Mouse (Mus musculus): Measurements from ENCODE around the gene 1810009A15Rik. TPM values are rescaled to one million over a fixed set of nuclear protein-coding genes. Genes with fewer than 3 reads are reported as not detected.
A peak's percentile ranks its signal among the peaks of the same experiment; 100 is the strongest.

1810009A15Rik gene
- polyA plus RNA-seq, 1 experiment from 2014 or later: 82.8 TPM

DNA sequence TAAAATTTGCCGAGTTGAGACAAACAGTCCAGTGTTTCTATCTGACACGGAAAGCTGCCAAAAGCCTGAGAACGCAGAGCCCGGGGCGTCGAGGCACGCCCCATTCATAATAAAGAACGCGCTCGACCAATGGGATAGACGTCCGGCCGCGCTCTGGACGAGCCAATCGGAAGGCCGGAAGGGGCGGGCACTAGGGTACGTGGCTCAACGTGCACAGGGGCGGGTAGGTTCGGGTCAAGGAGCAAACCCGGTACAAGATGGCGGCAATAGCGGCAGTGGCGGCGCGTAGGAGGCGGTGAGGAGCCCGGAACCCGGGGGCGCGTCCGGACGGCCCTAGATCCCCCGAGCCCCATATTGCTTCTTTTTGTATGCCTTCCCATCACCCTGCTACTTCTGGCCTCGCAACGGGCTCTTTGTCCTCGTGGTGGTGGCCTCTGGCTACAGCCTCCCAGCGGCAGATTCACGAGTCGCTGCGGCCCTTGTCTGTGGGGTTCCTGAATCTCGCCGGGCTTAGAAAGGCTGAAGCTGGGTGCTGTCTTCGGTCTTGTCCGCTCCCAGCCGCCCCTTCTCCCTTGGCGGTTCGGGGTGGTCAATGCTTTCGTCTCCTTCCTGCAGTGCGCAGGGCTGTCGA, 9.3 kb downstream of the 1810009A15Rik start, which contains the start of gene Ganab:
Gene Ganab, plus strand, starts transcription at position 207 of the 631 bp plus-strand sequence.
- Histone ChIP-seq H3K36me3 (peaks cover 37% of the 10 kb centered on the region), H3K4me2 (replicated peaks) (peak within 1 kb of the TSS; percentile 61), H3K4me1 (peaks cover 38% of the 10 kb centered on the region), H3K9ac (peak within 1 kb of the TSS; percentile 92), H3K27me3 (no peaks in the 10 kb centered on the region), H3K4me3 (replicated peaks) (peak within 1 kb of the TSS; percentile 81), H3K9me3 (replicated peaks) (no peaks in the 10 kb centered on the region), H3K27ac (replicated peaks) (peak within 1 kb of the TSS; percentile 92)
- peak; percentile 98 for ATAC-seq (ENCODE audit: insufficient number of reproducible peaks, low FRiP score, low TSS enrichment, low read depth)
- whole genome bisulfite sequencing: under 1% methylated on average over 53 of the region's 53 CpGs

DNA sequence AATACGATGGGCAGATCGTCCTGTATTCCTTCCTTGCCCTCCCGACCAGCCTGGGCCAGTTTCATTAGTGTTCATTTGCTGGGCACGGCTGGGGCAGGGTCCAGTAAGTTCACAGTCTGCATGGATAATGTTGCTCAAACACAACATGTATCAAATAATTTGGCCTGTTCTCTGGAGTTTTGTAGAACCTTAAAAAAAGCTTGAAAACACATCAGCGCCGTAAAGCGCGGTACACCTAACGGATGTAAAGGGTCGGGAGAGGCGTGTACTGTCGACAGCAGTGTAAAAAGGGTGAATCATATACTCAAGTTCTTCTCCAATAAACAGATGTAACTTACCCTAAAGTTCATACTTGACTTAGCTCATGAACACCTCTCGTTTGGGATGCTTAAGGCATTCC, 9.9 kb downstream of the 1810009A15Rik start:
- peak overlapping the region; percentile 81 for H3K4me3 ChIP-seq (replicated peaks)
- H3K36me3 ChIP-seq: peaks cover 42% of the 10 kb centered on the region
- H3K9ac ChIP-seq: peak overlapping the region; percentile 92
- H3K27ac ChIP-seq (replicated peaks): peak overlapping the region; percentile 92
- H3K27me3 ChIP-seq: no peaks in the 10 kb centered on the region
- H3K9me3 ChIP-seq (replicated peaks): no peaks in the 10 kb centered on the region
- no peak for ATAC-seq (ENCODE audit: insufficient number of reproducible peaks, low FRiP score, low TSS enrichment, low read depth)
- 3% methylated on average over 13 of the region's 13 CpGs for WGBS
- H3K4me1 ChIP-seq: peaks cover 36% of the 10 kb centered on the region
- peak overlapping the region; percentile 61 for H3K4me2 ChIP-seq (replicated peaks)

DNA sequence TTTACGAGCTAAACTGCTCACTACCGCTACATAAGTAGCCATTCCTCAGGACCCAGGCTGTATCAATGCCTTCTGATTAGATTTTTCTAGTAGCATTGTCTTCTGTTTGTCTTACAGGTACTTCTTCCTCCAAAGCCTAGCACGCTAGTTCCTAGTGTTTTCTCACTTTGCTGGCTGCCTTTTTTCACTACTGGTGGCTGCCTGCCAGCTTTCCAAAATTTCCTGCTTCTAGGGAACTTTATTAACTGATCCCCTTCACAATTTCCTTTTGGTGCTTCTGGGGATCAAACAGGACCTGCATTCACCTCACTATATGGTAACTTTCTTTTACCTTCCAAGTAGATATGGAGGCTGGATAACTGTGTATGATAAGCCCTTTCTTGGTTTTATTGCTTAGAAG, 10.4 kb downstream of the 1810009A15Rik start:
- Histone ChIP-seq H3K27ac (replicated peaks) (no peak overlapping the region), H3K4me2 (replicated peaks) (peak overlapping the region; percentile 61), H3K4me3 (replicated peaks) (peak overlapping the region; percentile 81), H3K36me3 (peaks cover 46% of the 10 kb centered on the region), H3K27me3 (no peaks in the 10 kb centered on the region), H3K9ac (peak overlapping the region; percentile 92), H3K9me3 (replicated peaks) (no peaks in the 10 kb centered on the region), H3K4me1 (peaks cover 31% of the 10 kb centered on the region)
- 50% methylated on average over 3 of the region's 3 CpGs for WGBS
- ATAC-seq (ENCODE audit: insufficient number of reproducible peaks, low FRiP score, low TSS enrichment, low read depth): no peak

DNA sequence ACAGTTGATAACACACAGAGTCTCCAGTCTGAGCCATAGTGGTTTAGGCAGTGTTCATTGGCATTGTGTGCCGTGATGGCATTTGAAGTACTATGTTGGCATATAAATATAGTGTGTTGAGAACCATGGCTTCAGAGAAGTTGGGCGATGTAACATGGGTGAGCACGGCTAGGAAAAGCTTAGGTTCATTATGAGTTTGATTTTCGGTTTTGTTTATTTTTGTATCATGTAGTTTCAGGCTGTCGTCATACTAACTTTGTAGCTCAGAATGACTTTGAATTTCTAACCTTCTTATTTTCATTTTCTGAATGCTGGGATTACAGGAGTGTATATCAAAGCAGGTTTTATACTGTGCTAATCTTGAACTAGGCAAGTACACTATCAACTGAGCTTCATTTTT, 14.8 kb downstream of the 1810009A15Rik start:
- 90% methylated on average over 5 of the region's 5 CpGs for WGBS
- H3K36me3 ChIP-seq: peaks cover 63% of the 10 kb centered on the region
- no peak overlapping the region for H3K9ac ChIP-seq
- H3K27me3 ChIP-seq: no peaks in the 10 kb centered on the region
- no peaks in the 10 kb centered on the region for H3K9me3 ChIP-seq (replicated peaks)
- H3K4me1 ChIP-seq: peaks cover 10% of the 10 kb centered on the region
- H3K4me3 ChIP-seq (replicated peaks): no peak overlapping the region
- no peak overlapping the region for H3K27ac ChIP-seq (replicated peaks)
- H3K4me2 ChIP-seq (replicated peaks): no peak overlapping the region
- ATAC-seq (ENCODE audit: insufficient number of reproducible peaks, low FRiP score, low TSS enrichment, low read depth): no peak

DNA sequence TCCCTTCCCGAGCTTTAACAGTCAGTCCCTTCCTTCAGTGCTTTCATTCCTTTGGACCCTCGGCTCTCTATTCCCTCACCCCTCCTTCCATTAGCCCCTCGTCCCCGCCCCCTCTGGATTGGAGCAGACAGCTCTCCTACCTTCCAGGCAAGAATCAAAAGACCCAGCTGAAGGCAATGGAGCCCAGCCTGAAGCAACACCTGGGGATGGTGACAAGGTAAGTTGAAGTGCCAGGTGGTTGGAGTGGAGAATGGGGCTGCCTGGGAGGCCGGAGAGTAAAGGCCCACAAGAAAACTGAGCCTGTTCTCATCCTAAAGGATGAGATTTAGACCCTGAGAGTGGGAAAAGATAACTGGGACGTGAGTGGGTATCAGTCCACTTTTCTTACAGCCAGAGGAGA, 19.9 kb downstream of the 1810009A15Rik start:
- H3K9me3 ChIP-seq (replicated peaks): no peaks in the 10 kb centered on the region
- no peak overlapping the region for H3K4me3 ChIP-seq (replicated peaks)
- no peaks in the 10 kb centered on the region for H3K4me1 ChIP-seq
- peaks cover 94% of the 10 kb centered on the region for H3K36me3 ChIP-seq
- H3K27me3 ChIP-seq: no peaks in the 10 kb centered on the region
- H3K27ac ChIP-seq (replicated peaks): no peak overlapping the region
- H3K9ac ChIP-seq: no peak overlapping the region
- WGBS: 89% methylated on average over 6 of the region's 6 CpGs
- no peak overlapping the region for H3K4me2 ChIP-seq (replicated peaks)
- ATAC-seq (ENCODE audit: insufficient number of reproducible peaks, low FRiP score, low TSS enrichment, low read depth): no peak

DNA sequence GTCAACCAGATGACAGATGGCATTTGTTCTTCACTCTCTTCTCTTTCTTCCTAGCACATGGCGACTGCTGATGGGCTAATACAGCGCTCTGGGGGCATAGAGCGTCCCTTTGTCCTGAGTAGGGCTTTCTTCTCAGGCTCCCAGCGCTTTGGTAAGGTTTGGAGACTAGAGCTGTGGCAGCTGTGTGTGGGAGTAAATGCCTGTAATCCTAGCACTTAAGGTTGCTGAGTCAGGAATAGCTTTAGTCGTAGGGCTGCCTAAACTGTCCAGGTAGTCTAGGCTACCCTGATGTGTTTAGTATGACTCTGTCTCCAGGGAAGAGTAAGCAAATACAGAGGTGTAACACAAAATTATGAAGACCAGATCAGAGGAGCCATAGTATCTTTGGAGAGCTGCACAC, 23.2 kb downstream of the 1810009A15Rik start:
- no peak overlapping the region for H3K4me3 ChIP-seq (replicated peaks)
- no peak overlapping the region for H3K4me2 ChIP-seq (replicated peaks)
- H3K27ac ChIP-seq (replicated peaks): no peak overlapping the region
- no peaks in the 10 kb centered on the region for H3K9me3 ChIP-seq (replicated peaks)
- 93% methylated on average over 5 of the region's 5 CpGs for WGBS
- H3K4me1 ChIP-seq: no peaks in the 10 kb centered on the region
- peaks cover 100% of the 10 kb centered on the region for H3K36me3 ChIP-seq
- H3K9ac ChIP-seq: no peak overlapping the region
- no peaks in the 10 kb centered on the region for H3K27me3 ChIP-seq
- ATAC-seq (ENCODE audit: insufficient number of reproducible peaks, low FRiP score, low TSS enrichment, low read depth): no peak

DNA sequence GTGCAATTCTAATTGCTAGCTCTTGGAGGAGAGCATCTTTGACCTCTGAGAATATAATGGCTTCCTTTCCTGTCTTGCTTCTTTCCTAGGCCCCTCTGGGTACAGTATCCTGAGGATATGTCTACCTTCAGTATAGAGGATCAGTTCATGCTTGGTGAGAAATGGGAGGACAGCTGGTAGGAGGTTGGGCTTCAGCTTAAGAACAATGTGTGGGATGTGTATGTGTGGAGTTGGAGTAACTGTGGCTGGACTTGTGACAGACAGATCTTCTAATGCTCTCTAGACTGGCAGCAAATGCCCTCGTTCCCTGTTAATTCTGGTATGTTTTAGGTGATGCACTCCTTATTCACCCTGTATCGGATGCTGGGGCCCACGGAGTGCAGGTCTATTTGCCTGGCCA, 25.6 kb downstream of the 1810009A15Rik start:
- no peak for ATAC-seq (ENCODE audit: insufficient number of reproducible peaks, low FRiP score, low TSS enrichment, low read depth)
- H3K4me1 ChIP-seq: no peaks in the 10 kb centered on the region
- H3K9me3 ChIP-seq (replicated peaks): no peaks in the 10 kb centered on the region
- WGBS: 92% methylated on average over 3 of the region's 3 CpGs
- no peak overlapping the region for H3K27ac ChIP-seq (replicated peaks)
- H3K36me3 ChIP-seq: peaks cover 80% of the 10 kb centered on the region
- no peak overlapping the region for H3K9ac ChIP-seq
- H3K4me3 ChIP-seq (replicated peaks): no peak overlapping the region
- no peaks in the 10 kb centered on the region for H3K27me3 ChIP-seq
- H3K4me2 ChIP-seq (replicated peaks): no peak overlapping the region

DNA sequence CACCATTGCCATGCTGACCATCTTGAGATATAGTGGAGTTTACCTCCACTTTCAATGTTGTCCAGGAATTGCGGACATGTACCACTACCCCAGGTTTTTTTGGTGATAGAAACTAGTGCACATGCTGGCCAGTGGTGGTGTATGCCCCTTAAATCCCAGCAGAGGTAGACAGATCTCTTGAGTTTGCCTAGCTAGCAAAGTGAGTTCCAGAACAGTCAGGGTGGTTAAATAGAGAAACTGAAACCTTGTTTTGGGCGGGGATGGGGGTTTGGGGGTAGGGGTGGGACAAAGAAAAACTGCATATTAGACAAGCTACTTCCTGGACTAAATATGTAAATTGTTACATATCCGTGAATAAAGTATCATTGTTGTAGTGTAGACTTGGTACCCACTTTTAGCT, 30.3 kb downstream of the 1810009A15Rik start:
- Histone ChIP-seq H3K4me3 (replicated peaks) (no peak overlapping the region), H3K27me3 (no peaks in the 10 kb centered on the region), H3K36me3 (peaks cover 34% of the 10 kb centered on the region), H3K9ac (no peak overlapping the region), H3K4me1 (peaks cover 20% of the 10 kb centered on the region), H3K27ac (replicated peaks) (no peak overlapping the region), H3K4me2 (replicated peaks) (no peak overlapping the region), H3K9me3 (replicated peaks) (no peaks in the 10 kb centered on the region)
- 89% methylated on average over 3 of the region's 3 CpGs for WGBS
- ATAC-seq (ENCODE audit: insufficient number of reproducible peaks, low FRiP score, low TSS enrichment, low read depth): no peak

DNA sequence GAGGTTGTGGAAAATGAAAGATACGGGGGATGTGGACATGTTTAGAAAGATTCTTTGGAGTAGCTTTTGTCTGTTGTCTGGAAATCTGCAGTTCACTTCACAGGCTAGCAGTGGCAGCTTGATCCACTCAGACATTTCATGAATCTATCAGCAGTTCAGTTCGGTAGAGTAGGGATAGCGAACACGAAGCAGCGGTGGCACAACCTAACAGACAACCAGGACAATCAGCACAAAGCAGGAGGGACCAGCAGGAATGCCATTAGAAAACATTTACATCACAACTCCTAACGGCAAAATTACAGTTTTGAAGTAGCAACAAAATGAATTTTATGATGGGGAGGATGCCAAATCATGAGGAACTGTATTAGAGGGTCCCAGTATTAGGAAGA, 31.0 kb downstream of the 1810009A15Rik start:
- Histone ChIP-seq H3K27ac (replicated peaks) (peak overlapping the region; percentile 94), H3K9me3 (replicated peaks) (no peaks in the 10 kb centered on the region), H3K36me3 (peaks cover 28% of the 10 kb centered on the region), H3K4me1 (peaks cover 20% of the 10 kb centered on the region), H3K27me3 (no peaks in the 10 kb centered on the region), H3K4me3 (replicated peaks) (peak overlapping the region; percentile 82), H3K4me2 (replicated peaks) (peak overlapping the region; percentile 75), H3K9ac (peak overlapping the region; percentile 76)
- ATAC-seq (ENCODE audit: insufficient number of reproducible peaks, low FRiP score, low TSS enrichment, low read depth): no peak
- WGBS: 66% methylated on average over 6 of the region's 6 CpGs

DNA sequence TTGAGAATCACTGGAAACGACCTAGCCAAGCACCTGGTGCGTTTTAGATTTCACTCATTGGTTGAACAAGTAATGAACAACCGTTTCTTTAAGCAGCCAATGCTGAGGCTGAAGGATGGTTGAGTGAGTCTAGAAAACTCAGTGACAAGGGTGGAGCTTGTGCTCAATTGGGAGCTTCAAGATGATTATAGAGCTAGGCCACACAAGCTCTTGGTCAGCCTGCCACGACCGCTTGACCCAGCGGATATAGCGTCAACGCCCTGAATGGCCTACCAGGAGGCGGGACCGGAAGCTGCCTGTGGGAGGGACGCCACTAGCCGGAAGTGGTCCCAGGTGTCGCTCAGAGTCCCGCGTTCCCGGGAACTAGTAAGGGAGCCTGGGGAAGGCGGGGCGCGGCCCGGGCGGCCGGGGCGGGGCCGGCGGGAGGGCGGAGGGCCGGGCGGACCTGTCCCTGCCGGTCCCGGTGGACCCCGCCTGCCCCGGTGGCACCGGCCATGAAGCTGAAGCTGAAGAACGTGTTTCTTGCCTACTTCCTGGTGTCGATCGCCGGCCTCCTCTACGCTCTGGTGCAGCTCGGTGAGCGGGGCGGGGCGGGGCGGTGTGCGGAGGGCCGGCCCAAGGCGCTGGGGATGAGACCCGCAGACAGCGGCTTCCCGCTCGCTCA, 31.6 kb downstream of the 1810009A15Rik start, which contains the start of gene B3gat3:
Gene B3gat3, plus strand, starts transcription at position 302 of the 664 bp plus-strand sequence.
- Histone ChIP-seq H3K4me2 (replicated peaks) (peak within 1 kb of the TSS; percentile 75), H3K27ac (replicated peaks) (peak within 1 kb of the TSS; percentile 94), H3K9me3 (replicated peaks) (no peaks in the 10 kb centered on the region), H3K36me3 (peaks cover 22% of the 10 kb centered on the region), H3K4me3 (replicated peaks) (peak within 1 kb of the TSS; percentile 82), H3K9ac (peak within 1 kb of the TSS; percentile 76), H3K4me1 (peaks cover 20% of the 10 kb centered on the region), H3K27me3 (no peaks in the 10 kb centered on the region)
- WGBS: 1% methylated on average over 49 of the region's 50 CpGs
- peak; percentile 97 for ATAC-seq (ENCODE audit: insufficient number of reproducible peaks, low FRiP score, low TSS enrichment, low read depth)

DNA sequence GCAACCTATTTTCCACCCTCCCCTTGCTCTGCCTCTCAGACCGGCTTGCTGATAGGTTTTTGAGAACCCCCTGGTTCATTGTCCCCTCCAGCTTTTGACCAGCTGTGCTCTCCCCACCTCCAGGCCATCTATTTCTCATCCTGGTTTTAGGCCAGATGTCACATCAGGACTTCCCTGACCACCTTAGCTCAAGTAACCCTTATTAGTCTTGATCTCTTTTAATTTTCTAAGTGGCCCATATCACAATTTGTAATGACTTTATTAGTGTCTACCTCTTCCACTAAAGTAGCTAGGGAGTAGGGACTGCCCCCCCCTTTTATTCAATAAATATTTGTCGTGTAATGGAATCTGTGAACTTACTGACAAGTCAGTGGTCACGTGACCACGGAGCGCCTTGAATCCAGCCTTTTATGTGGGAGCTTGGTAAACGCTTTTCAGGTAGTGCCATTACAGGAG, 32.2 kb downstream of the 1810009A15Rik start:
- WGBS: under 1% methylated on average over 6 of the region's 6 CpGs
- no peaks in the 10 kb centered on the region for H3K27me3 ChIP-seq
- ATAC-seq (ENCODE audit: insufficient number of reproducible peaks, low FRiP score, low TSS enrichment, low read depth): no peak
- H3K9ac ChIP-seq: peak overlapping the region; percentile 76
- peaks cover 20% of the 10 kb centered on the region for H3K4me1 ChIP-seq
- peak overlapping the region; percentile 75 for H3K4me2 ChIP-seq (replicated peaks)
- H3K9me3 ChIP-seq (replicated peaks): no peaks in the 10 kb centered on the region
- H3K4me3 ChIP-seq (replicated peaks): peak overlapping the region; percentile 82
- H3K27ac ChIP-seq (replicated peaks): peak overlapping the region; percentile 94
- H3K36me3 ChIP-seq: peaks cover 22% of the 10 kb centered on the region

Measured in embryonic facial prominence, embryonic 15.5 days (tissue).